Mouse (Mus musculus): ENCODE measurements around the gene Zbed3.
"Not testable (repeated sequence)": the region's sequence is repeated elsewhere in the genome, so short reads cannot be mapped to it uniquely, and the experiment has no call there.

Zbed3 gene

GRCm38 (mm10) chr13:95332086-95332899 lies 8.9 kb downstream of the Zbed3 start:
- DNase-seq (ENCODE audit: low spot score), result no peak

GRCm38 (mm10) chr13:95336122-95336677 lies 12.8 kb downstream of the Zbed3 start:
- DNase-seq (ENCODE audit: low spot score), result no peak

- no peak for DNase-seq (ENCODE audit: low spot score)
Observed at GRCm38 (mm10) chr13:95343470-95343869, 20.1 kb downstream of the Zbed3 start.

GRCm38 (mm10) chr13:95345869-95346268 lies 22.5 kb downstream of the Zbed3 start:
- DNase-seq (ENCODE audit: low spot score), result no peak

GRCm38 (mm10) chr13:95347018-95347696 lies 23.7 kb downstream of the Zbed3 start:
- no peak for DNase-seq (ENCODE audit: low spot score)

- DNase-seq (ENCODE audit: low spot score), result no peak
Observed at GRCm38 (mm10) chr13:95348476-95348875, 25.1 kb downstream of the Zbed3 start.

GRCm38 (mm10) chr13:95358223-95358622 lies 34.8 kb downstream of the Zbed3 start:
- no peak for DNase-seq (ENCODE audit: low spot score)

- no peak for DNase-seq (ENCODE audit: low spot score)
Observed at GRCm38 (mm10) chr13:95363440-95363839, 40.0 kb downstream of the Zbed3 start.

- no peak for DNase-seq (ENCODE audit: low spot score)
Observed at GRCm38 (mm10) chr13:95366356-95366755, 42.9 kb downstream of the Zbed3 start.

GRCm38 (mm10) chr13:95374701-95375553 lies 51.5 kb downstream of the Zbed3 start, which contains the start of gene Aggf1:
Aggf1 (minus strand) TSS chr13:95375352.
- DNase-seq (ENCODE audit: low spot score), result peak; percentile 68

GRCm38 (mm10) chr13:95375554-95375914 lies 52.1 kb downstream of the Zbed3 start:
- no peak for DNase-seq (ENCODE audit: low spot score)

- DNase-seq (ENCODE audit: low spot score), result not testable (repeated sequence)
Observed at GRCm38 (mm10) chr13:95376689-95377289, 53.4 kb downstream of the Zbed3 start.

- no peak for DNase-seq (ENCODE audit: low spot score)
Observed at GRCm38 (mm10) chr13:95378696-95379095, 55.3 kb downstream of the Zbed3 start.

- DNase-seq (ENCODE audit: low spot score), result no peak
Observed at GRCm38 (mm10) chr13:95382418-95382817, 59.0 kb downstream of the Zbed3 start.
